Mouse (Mus musculus) spleen, postnatal 10 days (tissue): ENCODE results near the gene Enthd1.

ENCODE experiments used
- DNase-seq, 2 experiments: peaks; one replicate each; pipeline ENCODE4 v3.0.0; 2021 to 2022; ENCODE audit warnings: low spot score in 2 of 2

The Enthd1 gene

GRCm38 (mm10) chr15:80407873-80408272 lies 157.1 kb downstream of the Enthd1 start:
- DNase-seq: no peak
